Mouse (Mus musculus): ENCODE measurements around the gene Abca2. TPM values are rescaled to one million over a fixed set of nuclear protein-coding genes. Genes with fewer than 3 reads are reported as not detected.
A peak's percentile ranks its signal among the peaks of the same experiment; 100 is the strongest.

Abca2 gene
- total RNA-seq, 4 experiments from 2014 or later: 42.5 to 47.2 (median 45.2) TPM

DNA sequence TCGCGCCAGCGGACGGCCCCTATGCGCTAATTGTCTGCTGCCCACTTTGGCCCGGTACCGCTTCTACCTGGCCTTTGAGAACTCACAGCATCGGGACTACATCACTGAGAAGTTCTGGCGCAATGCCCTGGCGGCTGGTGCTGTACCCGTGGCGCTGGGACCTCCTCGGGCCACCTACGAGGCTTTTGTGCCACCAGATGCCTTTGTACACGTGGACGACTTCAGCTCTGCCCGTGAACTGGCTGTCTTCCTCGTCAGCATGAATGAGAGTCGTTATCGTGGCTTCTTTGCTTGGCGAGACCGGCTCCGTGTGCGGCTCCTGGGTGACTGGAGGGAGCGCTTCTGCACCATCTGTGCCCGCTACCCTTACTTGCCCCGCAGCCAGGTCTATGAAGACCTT lies 3.0 kb upstream of the Abca2 start:
- DNase-seq (ENCODE audit: low spot score): no peak

GRCm38 (mm10) chr2:25426721-25427191 lies 1.7 kb upstream of the Abca2 start:
- peak; percentile 71 for DNase-seq (ENCODE audit: low spot score)

DNA sequence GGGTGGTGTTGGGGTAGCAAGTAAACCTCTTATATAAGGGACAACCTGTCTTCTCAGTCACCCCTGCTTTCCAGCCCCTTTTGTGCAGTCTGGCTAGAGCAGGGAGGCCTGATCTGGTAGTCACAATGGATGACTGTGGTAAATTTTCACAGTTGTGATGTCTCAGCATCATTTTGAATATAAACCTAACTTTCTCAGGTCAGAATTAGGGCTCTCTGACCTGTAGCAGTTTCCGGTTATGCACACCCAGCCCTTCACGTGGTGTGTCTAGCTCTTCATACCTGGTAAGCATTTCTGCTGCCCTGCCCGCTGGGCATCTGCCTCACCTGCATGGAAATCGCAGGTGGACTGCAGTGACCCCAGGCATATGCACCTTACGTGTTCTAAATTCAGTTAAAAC lies 1.2 kb upstream of the Abca2 start:
- DNase-seq (ENCODE audit: low spot score): no peak

DNA sequence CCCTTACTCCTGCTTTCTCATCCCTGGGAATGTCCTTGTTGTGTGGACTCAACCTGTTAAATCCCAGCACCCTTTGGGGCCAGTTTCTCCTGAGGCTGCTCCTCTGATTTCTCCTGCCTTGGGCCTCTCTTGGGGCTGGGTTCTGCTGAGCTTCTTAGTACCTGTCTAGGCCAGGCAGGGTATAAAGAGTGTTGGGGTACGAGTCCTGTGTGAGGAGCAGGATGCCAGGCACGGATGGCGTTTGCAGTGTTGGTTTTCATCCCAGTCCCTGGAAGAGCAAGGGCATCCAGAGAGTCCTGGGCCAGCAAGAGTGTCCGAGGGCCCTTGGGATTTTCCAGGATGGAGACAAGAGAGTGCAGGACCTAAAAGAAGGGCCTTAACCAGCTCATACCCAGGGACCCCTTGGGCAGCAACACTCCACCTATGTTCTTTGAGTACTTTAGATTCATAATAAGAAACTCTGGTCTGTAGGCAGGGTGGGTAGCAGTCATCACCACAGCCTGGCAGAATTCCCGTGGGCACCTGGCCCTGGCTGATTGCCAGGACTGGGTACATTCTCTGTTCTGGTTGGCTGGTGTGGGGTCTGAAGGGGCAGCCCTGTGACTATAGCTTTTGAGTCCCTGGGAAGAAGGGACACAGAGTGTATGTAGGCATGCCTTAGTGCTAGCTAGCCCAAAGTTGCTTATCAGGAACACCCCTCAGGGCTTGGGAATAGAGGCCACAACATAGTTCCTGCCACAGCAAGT lies 1.1 kb downstream of the Abca2 start:
- DNase-seq (ENCODE audit: low spot score): no peak

DNA sequence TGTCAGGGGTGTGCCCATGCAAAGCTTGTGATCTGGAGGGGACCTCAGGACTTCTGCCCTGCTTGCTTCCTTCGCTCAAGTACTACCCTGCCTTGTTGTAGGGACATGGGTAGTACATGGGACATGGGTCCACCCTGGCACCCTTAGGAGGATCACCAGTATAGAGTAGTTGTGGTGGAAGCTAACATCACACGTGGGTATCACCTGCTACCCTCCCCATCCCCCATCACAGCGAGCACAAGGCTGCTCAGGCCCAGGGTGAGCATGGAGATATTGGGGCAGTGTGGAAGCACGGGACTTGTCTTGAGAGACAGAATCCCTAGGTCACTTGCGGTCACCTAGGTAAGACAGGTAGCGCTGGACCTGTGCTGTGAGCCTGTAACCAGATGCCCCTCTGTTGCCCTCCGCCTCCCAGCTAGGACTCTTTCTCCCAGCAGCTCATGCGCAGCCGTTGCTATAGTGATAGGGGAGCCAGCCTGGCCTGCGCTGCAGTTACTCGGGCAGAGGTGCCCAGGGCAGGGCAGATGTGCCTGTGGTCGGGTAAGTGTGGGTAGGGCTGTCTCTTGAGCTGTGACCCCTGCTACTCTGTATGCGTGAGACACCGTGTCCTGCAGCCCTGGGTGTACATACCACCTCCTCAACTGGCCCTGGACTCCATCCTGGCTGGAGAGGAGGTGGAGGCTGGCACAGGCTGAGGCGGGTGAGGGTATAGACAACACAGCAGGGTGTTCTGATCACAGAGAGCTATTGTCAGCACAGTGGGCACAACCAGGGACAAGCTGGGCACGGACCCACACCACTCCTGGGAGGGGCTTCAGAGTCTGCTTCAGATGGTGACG lies 2.1 kb downstream of the Abca2 start:
- no peak for DNase-seq (ENCODE audit: low spot score)

- no peak for DNase-seq (ENCODE audit: low spot score)
Measured at GRCm38 (mm10) chr2:25431308-25431855, 2.9 kb downstream of the Abca2 start.

GRCm38 (mm10) chr2:25432326-25433098 lies 4.0 kb downstream of the Abca2 start:
- DNase-seq (ENCODE audit: low spot score): no peak

DNA sequence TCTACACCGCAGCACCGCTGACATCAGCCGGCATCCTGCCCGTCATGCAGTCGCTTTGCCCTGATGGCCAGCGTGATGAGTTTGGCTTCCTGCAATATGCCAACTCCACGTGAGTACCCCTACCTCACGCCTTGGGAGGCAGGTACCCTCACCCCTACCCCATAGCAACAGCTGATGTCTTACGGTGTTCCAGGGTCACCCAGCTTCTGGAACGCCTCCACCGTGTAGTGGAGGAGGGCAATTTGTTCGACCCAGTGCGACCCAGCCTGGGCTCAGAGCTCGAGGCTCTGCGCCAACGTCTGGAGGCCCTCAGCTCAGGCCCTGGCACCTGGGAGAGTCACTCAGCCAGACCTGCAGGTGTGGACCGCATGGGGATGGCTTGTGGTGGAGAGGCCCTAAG lies 4.6 kb downstream of the Abca2 start:
- no peak for DNase-seq (ENCODE audit: low spot score)

DNA sequence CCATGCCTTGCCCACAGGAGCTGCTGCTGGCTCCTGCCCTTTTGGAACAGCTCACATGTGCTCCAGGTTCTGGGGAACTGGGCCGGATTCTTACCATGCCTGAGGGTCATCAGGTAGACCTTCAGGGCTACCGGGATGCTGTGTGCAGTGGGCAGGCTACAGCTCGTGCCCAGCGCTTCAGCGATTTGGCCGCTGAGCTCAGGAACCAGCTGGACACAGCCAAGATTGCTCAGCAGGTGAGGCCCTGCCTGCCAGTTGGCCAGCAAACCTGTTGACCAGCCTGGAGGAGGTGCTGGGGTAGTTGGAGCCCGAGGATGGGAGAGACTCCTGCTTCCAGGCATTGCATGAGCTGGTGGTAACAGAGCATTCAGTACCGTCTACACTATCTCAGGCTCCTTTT lies 5.8 kb downstream of the Abca2 start:
- DNase-seq (ENCODE audit: low spot score): no peak

- no peak for DNase-seq (ENCODE audit: low spot score)
Measured at GRCm38 (mm10) chr2:25436286-25436820, 7.8 kb downstream of the Abca2 start.

DNA sequence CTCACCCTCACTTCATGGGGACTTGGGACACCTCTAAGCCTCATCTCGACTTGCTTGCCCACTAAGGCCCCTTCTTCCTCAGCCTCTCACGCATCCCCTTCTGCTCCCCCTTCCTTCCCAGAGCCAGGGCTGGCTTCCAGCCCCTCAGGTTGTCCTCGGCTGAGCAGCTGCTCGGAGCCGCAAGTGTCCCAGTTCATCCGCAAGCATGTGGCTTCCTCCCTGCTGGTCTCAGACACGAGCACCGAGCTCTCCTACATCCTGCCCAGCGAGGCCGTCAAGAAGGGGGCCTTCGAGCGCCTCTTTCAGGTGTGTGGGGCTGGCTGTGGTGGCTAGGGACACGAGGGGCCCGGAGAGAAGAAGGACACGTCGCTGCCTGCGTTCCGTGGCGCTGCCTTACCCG lies 12.6 kb downstream of the Abca2 start:
- DNase-seq (ENCODE audit: low spot score): no peak

DNA sequence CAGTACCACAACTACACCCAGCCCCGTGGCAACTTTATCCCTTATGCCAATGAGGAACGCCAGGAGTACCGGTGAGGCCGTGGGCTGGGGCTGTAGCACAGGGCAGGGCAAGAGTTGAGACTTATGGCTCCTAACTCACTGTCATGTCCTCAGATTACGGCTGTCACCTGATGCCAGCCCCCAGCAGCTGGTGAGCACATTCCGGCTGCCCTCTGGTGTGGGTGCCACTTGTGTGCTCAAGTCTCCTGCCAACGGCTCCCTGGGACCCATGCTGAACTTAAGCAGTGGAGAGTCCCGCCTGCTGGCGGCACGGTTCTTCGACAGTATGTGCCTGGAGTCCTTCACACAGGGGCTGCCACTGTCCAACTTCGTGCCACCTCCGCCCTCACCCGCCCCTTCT lies 14.2 kb downstream of the Abca2 start:
- no peak for DNase-seq (ENCODE audit: low spot score)

GRCm38 (mm10) chr2:25450853-25451647 lies 22.5 kb downstream of the Abca2 start:
- no peak for DNase-seq (ENCODE audit: low spot score)

DNA sequence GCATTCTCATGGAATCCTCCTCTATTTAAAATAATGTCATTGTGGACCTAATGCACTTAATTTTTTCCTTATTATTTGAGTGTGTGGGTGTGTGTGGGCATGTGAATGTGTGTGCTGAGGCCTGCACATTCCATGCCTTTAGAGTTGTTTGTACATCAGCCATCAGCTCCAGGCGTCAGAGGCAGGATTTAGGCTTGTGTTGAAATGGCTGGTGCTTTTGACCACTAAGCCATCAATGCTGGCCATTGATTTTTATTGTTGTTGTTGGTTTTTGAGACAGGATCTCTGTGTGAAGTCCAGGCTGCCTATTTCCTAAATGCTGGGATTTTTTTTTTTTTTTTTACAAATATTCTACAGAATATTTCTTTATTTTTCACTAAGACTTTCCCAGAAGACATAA lies 24.4 kb downstream of the Abca2 start:
- no peak for DNase-seq (ENCODE audit: low spot score)

- no peak for DNase-seq (ENCODE audit: low spot score)
Measured at GRCm38 (mm10) chr2:25456205-25456953, 27.9 kb downstream of the Abca2 start, which contains the start of gene Clic3. Clic3 (plus strand) TSS chr2:25456838.

DNA sequence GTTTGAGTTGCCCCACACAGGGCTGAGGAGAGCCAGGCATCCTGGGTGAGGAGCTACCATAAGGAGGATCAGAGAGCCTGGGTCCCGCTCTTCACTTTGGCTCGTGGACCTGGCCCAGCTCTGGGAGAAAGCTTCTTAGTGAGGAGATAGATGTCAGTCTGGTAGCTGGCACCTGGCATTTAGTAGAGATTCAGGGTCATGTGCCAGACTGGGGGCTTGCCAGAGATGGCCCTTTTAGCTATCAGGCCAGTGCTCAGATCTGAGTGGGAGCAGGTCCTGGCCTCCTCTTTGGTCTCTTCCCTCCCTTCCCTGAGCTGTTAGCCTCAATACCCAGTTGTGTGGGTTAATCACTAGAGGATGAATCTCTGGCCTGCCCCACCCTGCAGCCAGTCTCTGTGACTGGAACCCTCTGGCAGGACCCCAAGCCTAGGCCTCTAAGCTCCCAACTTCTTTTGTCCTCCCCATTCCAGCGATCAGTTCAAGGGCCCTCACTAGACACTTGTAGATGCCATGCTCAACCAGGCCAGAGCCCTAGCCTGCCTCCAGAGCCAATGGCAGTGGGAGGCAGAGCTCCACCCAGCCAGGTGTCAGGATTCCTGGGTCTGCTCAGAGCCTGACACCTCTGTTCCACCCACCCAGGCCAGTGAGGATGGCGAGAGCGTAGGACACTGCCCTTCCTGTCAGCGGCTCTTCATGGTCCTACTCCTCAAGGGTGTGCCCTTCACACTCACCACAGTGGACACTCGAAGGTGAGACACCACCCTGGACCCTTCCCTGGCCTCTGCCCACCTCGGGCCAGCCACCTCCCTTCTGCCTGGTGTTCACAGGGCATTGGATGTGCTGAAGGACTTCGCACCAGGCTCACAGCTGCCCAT lies 28.8 kb downstream of the Abca2 start:
- DNase-seq (ENCODE audit: low spot score): no peak

DNA sequence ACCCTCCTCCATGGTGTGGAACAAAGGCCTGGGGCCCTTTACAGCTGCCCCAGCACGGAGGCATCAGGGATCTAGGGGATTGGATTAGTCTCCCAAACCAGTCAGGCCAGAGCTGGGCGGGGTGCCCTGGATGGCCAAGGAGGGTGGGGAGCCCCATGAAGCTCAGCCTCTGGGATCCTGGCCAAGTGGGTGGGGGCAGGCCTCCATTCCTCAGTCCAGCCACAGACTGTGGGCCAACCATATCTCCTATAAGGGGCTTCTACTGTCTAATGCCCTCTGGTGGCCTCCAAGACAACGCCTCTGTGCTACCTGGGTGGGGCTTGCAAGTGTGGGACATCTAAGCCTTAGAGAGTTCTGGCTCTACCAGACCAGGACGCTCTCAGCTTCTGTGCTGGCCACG lies 30.4 kb downstream of the Abca2 start:
- DNase-seq (ENCODE audit: low spot score): no peak

DNA sequence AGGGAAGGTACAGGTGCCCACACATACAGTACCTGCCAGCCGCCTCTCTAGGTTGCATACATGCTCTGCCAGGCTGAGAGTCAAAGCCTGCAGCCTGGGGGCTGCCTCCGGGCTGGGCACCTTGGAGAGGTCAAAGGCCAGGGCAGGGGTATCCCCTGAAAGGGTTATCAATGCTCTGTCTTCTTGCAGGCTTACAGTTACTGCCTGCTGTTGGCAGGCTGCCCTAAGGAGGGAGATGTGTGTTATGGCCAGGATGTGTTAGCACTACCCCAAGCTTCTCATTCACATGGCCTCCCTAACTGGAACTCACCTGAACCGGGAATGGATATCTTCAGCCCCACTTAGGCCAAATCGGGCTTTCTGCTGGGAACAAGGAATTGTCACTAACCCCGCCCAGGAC lies 31.6 kb downstream of the Abca2 start:
- DNase-seq (ENCODE audit: low spot score): no peak

Data from heart, adult 8-10 months (tissue).